Mouse (Mus musculus): ENCODE measurements around the gene Nrn1l. TPM values are rescaled to one million over a fixed set of nuclear protein-coding genes. Genes with fewer than 3 reads are reported as not detected.

The Nrn1l gene
- total RNA-seq, 2 experiments from 2014 or later: 2.8 to 5.3 TPM

DNA sequence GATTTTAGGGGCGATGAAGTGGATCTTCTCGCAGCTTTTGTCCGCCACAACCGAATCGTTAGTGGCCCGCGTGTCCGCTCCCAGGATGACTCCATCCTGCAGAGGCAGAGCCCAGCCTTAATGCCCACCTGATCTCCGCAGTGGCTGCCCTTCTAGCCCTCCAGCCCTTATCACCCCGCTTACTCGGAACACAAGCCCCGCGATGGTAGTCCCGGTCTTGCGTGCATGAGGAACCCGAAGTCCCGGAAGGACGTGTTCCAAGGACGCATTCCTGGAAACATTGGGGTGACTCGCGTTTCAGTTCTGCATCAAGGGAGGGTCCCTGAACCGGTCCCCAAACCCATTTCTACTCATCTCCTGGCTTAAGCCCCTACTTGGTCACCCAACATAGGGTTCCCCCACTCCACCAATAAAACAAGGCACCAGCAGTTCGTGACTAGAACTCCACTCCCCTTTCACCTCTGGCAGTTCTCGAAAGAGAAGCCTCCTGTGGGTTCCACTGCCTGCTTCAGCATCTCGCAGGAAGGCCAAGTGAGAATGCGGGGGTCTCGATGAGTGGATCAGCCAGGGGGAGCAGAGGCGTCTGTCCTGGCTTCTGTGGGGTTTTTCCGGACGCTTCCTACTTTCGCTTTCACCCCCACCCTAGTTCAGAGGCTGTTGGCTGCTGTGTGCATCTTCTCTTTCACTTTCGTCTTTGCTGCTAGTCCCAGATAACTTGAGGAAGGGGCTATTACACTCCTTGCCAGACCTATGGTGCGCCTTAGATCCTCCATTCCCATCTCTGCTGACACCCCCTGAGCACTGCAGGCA, 44.3 kb downstream of the Nrn1l start:
- intact Hi-C loops (cut with DNase I): loop anchor here (2.0 kb wide), 1 partner anchor 27 kb away; no protein-coding TSS in a partner anchor
- DNase-seq (ENCODE audit: low spot score in 2 of 2): peak; percentile 61 to 62

- no peak for DNase-seq (ENCODE audit: low spot score in 2 of 2)
- intact Hi-C loops (cut with DNase I): loop anchor here (2.0 kb wide), 1 partner anchor 27 kb away; no protein-coding TSS in a partner anchor
Measured at GRCm38 (mm10) chr8:105938306-105938669, 44.9 kb downstream of the Nrn1l start, which contains the start of gene Psmb10. TSS of gene Psmb10 (minus strand) at chr8:105938444.

DNA sequence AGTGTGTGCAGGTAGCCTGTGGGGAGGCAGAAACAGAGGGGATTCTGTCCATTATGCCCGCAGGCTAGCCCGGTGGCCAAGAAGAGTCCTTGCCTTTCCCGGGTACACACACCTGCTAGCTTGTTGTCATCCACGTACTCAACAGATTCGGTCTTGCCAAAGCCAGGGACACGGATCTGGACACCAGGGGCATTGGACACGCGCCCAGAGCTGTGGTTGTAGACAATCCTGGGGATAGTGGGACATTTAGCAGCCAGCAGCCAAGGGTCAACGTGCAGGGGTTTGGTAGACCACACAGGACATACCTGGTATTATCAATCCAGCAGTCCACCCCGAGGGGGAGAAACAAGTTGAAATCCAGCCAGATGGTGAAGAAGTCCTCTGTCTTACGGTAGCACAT, 48.7 kb downstream of the Nrn1l start:
- intact Hi-C loops (cut with DNase I): no loop called here
- DNase-seq (ENCODE audit: low spot score in 2 of 2): no peak

DNA sequence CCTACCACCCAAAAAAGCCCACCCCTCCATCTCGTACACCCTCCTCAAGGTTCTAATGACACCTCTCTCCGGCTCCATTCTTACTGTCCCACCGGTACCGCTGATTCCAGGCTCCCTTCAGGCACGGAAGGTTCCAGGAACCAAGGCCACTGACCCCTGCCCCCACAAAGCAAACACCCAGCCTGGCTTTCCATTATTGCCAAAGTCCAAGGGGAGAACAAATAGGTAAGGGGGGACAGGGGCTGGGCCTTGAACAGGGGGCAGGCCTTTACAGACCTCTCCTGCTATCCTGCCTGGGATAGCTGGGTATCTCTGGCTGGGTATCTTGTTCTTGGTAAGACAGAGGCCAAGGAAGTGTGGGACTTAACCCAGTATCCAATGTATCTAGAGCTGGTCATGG, 49.2 kb downstream of the Nrn1l start:
- intact Hi-C loops (cut with DNase I): no loop called here
- DNase-seq (ENCODE audit: low spot score in 2 of 2): no peak

GRCm38 (mm10) chr8:105943321-105943739, 50.0 kb downstream of the Nrn1l start, which contains the start of gene Lcat:
TSS of gene Lcat (minus strand) at chr8:105943382.
- intact Hi-C loops (cut with DNase I): no loop called here
- DNase-seq (ENCODE audit: low spot score in 2 of 2): no peak

Other genes with a start within 250 kb of the Nrn1l start
- gene Carmil2, start 207.3 kb upstream of the Nrn1l start, total RNA-seq (2021): 10 to 100 TPM; 56.3 to 66.3 TPM
- 10 to 100 TPM; 45.8 to 50.6 TPM for gene Acd, start 192.5 kb upstream of the Nrn1l start, total RNA-seq (2021)
- 10 to 100 TPM; 45.5 to 53.6 TPM for gene Pard6a, start 192.4 kb upstream of the Nrn1l start, total RNA-seq (2021)
- not detected for gene 4933405L10Rik, start 185.9 kb upstream of the Nrn1l start, total RNA-seq (2021)
- 10 to 100 TPM in 1 of 2 experiments, 1 to 10 TPM in 1; 9.9 to 10.7 TPM for gene Enkd1, start 185.4 kb upstream of the Nrn1l start, total RNA-seq (2021)
- 10 to 100 TPM; 25.4 to 26.3 TPM for gene Gfod2, start 134.9 kb upstream of the Nrn1l start, total RNA-seq (2021)
- gene Ranbp10, start 66.2 kb upstream of the Nrn1l start, total RNA-seq (2021): 10 to 100 TPM; 22.1 to 25.1 TPM
- gene Tsnaxip1, start 65.8 kb upstream of the Nrn1l start, total RNA-seq (2021): not detected
- 10 to 100 TPM; 15.2 to 18.0 TPM for gene Cenpt, start 40.3 kb upstream of the Nrn1l start, total RNA-seq (2021)
- gene Thap11, start 38.4 kb upstream of the Nrn1l start, total RNA-seq (2021): 10 to 100 TPM; 38.9 to 44.8 TPM
- 10 to 100 TPM; 25.7 to 35.4 TPM for gene Nutf2, start 33.0 kb upstream of the Nrn1l start, total RNA-seq (2021)
- gene Edc4, start 12.7 kb upstream of the Nrn1l start, total RNA-seq (2021): 10 to 100 TPM; 56.9 to 68.4 TPM
- 1 to 10 TPM; 8.6 to 9.7 TPM for gene Pskh1, start 6.9 kb downstream of the Nrn1l start, total RNA-seq (2021)
- gene Ctrl, start 40.3 kb downstream of the Nrn1l start, total RNA-seq (2021): 1 to 10 TPM in 1 of 2 experiments, under 1 TPM in 1; 0.79 to 1.9 TPM
- gene Psmb10, start 44.9 kb downstream of the Nrn1l start, total RNA-seq (2021): 100 to 1,000 TPM in 1 of 2 experiments, 10 to 100 TPM in 1; 80.6 to 117 TPM
- 10 to 100 TPM; 26.7 to 29.0 TPM for gene Lcat, start 49.8 kb downstream of the Nrn1l start, total RNA-seq (2021)
- 10 to 100 TPM; 18.6 to 20.0 TPM for gene Slc12a4, start 72.5 kb downstream of the Nrn1l start, total RNA-seq (2021)
- not detected for gene Dpep3, start 85.9 kb downstream of the Nrn1l start, total RNA-seq (2021)
- 10 to 100 TPM; 16.4 to 19.3 TPM for gene Dus2, start 97.8 kb downstream of the Nrn1l start, total RNA-seq (2021)
- under 1 TPM; 0.30 to 0.36 TPM for gene Dpep2nb, start 112.4 kb downstream of the Nrn1l start, total RNA-seq (2021)
- 10 to 100 TPM; 14.0 to 16.3 TPM for gene Ddx28, start 118.3 kb downstream of the Nrn1l start, total RNA-seq (2021)
- 10 to 100 TPM; 10.7 to 13.3 TPM for gene Nfatc3, start 165.3 kb downstream of the Nrn1l start, total RNA-seq (2021)
- under 1 TPM; 0.30 to 0.36 TPM for gene Esrp2, start 243.4 kb downstream of the Nrn1l start, total RNA-seq (2021)

Measured in left cerebral cortex, postnatal 36 days (tissue).